Mouse (Mus musculus): Measurements from ENCODE around the gene Vwa5b1. TPM values are rescaled to one million over a fixed set of nuclear protein-coding genes. Genes with fewer than 3 reads are reported as not detected.

Gene Vwa5b1
- total RNA-seq (2017): not detected in 2 replicates

DNA sequence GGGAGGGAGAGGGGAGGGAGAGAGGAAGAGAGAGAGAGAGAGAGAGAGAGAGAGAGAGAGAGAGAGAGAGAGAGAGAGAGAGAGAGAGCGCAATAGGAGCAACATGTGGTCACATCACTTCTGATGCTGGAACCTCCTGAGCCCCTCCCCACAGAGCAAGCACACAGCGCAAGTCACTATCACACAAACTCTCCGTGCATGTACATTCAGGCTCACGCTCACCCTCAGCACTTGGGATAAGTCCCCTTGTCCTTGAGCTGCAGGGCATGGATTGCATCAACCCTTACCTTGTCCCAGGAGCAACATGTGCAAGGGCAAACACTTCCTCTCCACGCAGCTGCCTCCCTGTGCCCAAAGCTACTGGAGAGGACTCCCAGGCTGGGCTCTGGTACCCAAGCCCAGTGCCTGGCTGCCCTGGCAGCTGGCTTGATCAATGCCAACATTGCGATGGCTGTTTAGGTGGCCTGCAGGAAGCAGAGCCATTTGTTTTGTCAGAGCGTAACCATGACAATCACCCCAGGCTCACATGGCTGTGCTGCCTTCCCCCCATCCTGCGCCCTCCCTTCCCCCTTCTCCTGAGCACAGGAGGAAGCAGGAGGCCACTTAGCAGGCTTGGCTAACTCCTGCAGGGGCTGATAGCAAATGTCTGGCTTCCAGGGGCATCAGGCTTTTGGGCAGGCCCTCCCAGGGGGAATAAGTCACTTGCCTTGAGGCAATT, at the start of gene Vwa5b1:
Vwa5b1 (minus strand) TSS at position 457 of the 718 bp plus-strand sequence.
- ATAC-seq (replicated peaks; ENCODE audit: low read depth, poor library complexity, severe bottlenecking): no peak

DNA sequence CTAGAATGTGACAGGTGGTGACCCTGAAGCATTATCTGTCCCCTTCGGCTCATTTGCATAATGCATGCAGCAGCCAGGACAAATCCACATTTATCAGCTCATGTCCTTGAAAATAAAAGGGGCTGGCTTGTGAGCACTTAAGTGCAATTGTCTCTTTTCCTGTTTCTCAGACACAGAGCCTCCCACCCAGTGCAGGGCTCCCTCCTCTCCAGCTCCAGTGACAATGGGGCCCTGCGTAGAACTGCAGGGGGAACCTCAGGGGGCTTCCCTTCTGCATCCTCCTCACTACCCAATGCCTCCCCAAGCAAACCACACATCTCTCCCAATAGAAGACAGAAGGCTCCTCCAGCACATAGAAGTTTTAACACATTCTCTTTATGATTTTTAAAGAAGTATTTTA, 47.1 kb upstream of the Vwa5b1 start:
- no peak for ATAC-seq (replicated peaks; ENCODE audit: low read depth, poor library complexity, severe bottlenecking)

DNA sequence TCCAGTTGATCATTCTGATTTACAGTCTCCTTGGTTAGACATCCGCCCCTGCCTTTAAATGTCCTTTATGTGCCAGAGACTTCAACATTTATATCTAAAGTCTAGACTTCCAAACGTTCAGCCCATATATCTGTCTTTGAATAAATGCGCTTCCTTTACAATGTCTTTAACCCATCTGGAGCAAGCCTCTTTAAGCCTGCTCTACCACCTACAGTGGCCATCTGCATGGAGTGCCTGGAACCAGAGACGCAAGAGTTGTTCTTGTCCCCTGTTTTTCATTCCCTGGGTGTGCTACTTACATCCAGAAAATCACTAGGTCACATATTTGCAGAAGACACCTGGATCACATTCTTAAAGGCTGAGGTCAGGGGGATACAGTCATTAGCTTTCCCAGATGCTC, 44.4 kb upstream of the Vwa5b1 start:
- ATAC-seq (replicated peaks; ENCODE audit: low read depth, poor library complexity, severe bottlenecking): no peak

DNA sequence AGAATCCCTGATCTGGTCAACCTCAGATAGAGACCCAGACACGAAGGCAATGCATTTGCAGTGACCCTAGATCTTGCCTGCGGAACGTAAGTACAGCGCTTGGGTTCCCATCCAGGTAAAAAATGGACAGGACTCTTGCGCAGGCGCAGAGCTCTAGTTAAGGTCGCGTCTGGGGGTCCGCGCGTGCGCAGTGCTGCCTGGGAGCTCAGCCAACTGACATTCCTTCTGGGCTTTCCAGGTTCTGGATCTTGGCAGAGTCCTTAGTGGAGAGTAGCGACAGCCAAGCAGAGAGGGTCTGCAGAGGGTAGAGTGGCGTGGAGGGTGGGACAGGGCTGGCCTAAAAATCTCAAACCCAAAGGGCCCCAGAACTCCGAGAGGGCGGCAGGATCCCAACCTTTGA, 41.9 kb upstream of the Vwa5b1 start:
- ATAC-seq (replicated peaks; ENCODE audit: low read depth, poor library complexity, severe bottlenecking): no peak

DNA sequence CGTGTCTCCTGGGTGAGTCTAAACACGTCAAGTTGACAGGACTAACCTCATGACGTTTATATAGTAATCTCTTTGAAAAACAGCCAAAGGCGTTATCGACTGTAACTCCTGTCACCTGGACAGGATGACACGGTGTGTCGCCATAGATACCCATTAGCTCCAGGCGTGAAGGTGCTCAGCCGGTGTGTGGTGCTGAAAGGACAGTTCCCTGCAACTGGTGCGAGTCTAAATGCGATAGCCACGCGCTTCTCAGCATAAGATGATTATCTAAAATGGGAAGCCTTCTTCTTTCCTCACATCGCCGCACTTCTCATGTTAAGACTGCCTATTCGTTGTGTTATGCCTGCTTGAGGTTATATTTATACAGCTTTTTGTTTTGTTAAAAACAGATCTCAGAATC, 40.8 kb upstream of the Vwa5b1 start:
- no peak for ATAC-seq (replicated peaks; ENCODE audit: low read depth, poor library complexity, severe bottlenecking)

DNA sequence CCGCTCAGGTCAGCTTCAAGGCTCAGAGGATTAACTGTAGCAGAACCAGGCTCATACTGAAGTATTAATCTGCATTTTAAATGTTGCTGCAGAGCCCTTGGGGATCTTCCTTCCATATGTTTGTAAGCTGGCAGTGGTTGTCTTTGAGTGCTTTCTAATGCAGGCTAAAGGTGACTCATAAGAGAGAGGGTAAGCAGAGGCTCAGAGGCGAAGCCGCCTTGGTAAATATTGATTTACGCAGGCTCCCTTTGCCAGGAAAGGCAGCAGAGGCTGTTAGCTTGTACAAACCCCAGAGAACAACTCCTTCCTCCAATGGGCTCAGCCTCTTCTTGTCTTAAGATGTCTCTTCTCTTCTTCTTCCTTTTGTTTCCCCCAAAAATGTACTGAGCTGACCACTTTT, 36.5 kb upstream of the Vwa5b1 start:
- ATAC-seq (replicated peaks; ENCODE audit: low read depth, poor library complexity, severe bottlenecking): no peak

DNA sequence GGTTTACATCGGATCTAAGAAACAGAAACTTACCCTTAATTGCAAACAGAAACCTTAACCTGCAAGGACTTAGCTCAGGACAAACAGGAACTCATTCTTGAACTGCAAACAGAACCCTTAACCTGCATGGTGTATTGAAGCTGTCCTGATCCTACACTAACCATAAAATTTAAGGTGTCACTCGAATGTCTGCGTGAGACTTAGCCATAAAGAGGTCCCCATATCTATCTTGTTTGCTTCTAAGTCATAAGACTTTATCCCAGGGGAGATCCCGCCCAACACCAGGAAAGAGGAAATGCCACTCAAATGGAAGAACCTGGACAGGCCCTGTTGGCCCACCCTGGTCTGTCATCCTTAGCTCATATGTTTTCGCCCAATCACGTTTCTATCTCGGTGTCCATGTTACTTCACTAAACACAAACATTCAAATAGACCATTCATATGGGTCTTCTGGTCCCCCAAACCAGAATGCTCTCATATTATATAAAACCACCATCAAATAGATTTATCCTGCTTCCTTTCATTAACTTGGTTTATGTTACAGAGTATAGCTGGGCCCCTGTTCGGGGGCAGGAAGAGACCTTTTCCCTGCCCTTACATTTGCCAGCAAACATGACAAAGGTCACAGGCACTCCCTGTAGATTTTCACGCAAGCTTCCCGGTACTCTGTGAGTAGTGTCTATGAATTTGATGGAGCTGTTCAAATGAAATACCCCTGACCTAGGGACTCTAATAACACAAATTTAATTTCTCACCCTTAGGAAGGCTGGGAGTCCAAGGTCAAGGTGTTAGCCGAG, 34.6 kb upstream of the Vwa5b1 start:
- ATAC-seq (replicated peaks; ENCODE audit: low read depth, poor library complexity, severe bottlenecking): no peak

DNA sequence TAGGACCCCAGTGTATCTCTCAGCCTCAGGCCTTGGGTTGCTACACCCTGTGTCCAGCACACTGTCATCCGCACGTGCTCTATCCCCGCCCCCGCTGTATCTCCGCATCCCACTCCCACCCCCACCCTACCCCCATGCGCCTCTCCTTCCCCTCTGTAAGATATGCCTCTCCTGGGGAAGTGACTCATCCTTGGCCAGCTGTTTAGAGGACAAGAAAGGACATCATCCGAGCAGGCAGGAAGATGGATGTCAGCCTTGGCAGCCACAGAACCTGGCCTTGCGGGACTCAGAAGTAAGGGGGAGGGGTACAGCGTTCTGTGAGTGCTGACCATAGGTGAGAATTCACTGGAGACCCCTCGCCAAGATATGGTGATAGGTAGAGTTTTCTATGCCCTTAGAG, 30.8 kb upstream of the Vwa5b1 start:
- ATAC-seq (replicated peaks; ENCODE audit: low read depth, poor library complexity, severe bottlenecking): no peak

DNA sequence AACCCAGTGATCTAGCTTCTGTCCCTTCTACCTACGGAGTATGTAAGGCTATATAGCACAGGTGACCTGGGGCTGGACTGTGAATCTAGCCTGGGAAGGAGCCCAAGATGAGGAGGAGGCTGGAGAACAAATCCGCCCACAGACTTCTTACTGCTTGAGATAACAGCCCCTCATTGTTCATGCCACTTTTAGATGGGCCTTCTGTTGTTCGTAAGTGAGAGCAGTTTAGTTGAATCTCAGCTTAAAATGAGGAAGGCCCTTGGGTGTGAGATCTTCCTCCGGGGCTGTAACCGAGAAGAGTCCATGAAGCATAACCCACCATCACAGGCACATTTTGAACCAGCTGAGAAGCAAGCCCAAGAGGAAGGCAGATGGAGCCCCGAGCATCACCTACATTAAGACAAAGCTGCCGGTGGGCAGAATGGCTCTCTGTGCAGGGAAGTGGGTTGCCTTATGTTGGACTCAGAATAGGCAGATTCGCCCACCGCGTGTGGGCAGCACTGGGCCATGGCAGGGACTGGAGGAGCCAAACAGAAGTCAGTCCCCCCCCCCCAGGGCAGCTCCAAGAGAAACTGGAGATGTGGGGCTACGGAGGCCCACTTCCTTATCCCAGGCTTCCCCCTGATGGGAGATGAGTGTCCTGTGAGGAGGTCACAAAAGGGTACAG, 24.4 kb upstream of the Vwa5b1 start:
- ATAC-seq (replicated peaks; ENCODE audit: low read depth, poor library complexity, severe bottlenecking): no peak

DNA sequence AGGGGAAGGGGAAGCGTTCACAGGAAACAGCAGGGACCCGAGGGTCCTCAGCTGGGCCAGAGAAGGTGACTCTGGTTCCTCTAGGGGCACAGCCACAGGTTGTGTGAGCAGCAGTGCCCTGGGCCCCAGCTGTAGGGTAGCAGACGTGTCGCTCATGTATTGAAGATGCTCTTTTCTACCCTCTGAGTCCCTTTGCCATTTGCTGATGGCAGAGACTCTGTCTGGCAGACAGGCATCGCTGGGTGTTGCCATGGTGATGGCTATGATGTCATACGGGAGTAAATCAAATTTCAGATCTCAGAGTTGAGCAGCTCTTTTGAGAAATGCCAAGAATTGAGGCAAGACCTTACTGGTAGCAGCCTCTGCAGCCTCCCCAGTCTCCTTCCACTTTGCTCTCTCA, 17.4 kb upstream of the Vwa5b1 start:
- ATAC-seq (replicated peaks; ENCODE audit: low read depth, poor library complexity, severe bottlenecking): no peak

DNA sequence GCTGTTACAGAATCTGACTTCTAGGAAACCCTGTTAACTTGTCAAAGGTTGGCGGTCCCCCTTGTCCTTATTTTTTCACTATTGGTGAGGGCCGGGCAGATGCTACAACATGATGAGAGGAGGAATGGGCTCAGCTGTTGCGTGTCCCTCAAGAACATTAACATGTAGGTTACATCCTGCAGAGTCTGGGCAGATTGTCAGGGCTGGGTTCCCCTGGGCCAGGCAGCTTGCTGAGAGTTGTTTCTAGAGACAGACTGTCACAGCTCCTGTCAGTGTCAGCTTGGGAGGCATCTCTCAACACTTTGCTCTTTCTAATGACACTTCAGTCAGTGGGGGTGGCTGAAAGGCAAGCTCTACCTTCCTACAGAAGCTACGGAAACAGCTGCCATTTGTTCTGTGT, 16.2 kb upstream of the Vwa5b1 start:
- ATAC-seq (replicated peaks; ENCODE audit: low read depth, poor library complexity, severe bottlenecking): no peak

DNA sequence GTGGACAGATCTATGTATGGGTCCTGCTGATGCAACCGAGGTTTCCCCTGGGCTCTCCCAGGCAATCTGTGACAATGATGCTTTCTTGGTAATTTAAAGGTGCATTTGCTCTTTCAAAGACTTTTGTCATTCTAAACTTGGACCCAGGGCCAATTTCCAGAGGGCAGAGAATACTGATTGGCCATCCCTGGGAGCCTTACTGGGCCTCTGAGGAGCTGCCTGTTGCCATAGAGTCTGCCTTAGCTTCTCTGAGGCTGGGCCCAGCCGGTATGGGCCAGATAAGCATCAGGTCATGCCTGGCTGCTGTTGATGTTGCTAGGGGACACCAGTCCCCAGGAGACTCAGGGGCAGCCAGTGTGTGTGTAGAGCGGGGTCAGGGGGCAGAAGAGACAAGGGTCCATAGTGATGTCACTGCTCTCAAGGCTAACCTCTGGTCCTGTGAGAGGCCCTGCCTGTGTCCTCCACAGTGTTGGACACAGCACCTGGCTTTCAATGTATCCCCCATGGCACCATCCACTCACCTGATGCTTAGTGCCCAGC, 12.5 kb upstream of the Vwa5b1 start:
- no peak for ATAC-seq (replicated peaks; ENCODE audit: low read depth, poor library complexity, severe bottlenecking)

DNA sequence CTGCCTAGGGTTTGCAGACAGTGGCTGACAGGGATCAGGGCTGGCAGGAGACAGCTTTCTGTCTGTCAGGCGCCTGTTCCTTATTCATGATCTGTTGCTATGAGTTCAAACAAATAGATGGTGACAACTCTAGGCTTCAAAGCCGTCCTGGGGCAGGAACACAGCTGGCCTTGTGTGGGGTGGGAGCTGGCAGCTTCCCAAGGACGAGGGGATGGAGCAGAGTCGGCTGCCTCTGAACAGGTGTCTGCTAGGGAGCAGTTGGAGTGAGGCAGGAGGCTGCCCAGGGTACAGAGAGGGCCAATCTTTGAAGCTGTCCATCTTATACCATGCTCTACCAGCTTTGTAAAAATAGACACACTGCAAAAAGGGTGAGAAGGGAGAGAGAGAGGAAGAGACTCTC, 6.6 kb upstream of the Vwa5b1 start:
- no peak for ATAC-seq (replicated peaks; ENCODE audit: low read depth, poor library complexity, severe bottlenecking)

DNA sequence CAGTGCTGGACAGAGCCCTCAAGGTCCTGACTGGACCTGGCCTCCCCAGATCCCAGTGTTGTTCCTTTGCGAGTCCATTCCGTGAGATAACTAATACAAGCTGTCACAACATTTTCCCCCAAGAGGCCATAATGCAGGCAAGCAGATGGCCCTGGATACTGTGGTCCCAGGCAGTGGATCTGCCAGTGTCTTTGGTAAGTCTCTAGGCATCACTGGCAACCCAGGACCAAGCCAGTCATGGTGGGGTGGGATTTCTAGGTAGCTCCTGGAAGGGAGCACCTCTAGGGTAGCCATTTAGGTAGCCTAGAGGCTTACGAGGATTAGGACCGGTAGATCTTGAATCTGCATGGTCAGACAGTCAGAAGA, 445 bp upstream of the Vwa5b1 start:
- no peak for ATAC-seq (replicated peaks; ENCODE audit: low read depth, poor library complexity, severe bottlenecking)

DNA sequence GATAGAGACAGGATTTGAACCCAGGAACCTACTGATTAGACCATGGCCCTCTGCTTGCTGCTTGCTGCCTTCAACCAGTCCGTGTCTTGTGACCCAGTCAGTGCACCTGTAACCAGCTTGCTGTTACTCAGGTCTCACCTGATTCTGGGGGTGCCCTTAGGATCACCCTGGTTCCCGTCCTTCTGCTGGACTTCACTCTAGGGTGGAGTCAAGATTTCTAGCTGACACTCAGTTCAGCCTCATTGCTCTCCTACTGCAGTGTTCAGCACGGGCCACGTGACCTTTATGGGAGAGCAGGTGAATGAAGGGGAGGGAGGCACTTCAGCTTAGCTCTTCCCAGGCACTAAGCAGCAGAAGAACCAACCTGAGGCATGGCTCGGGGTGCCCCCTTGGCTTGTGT, 7.4 kb downstream of the Vwa5b1 start:
- ATAC-seq (replicated peaks; ENCODE audit: low read depth, poor library complexity, severe bottlenecking): no peak

DNA sequence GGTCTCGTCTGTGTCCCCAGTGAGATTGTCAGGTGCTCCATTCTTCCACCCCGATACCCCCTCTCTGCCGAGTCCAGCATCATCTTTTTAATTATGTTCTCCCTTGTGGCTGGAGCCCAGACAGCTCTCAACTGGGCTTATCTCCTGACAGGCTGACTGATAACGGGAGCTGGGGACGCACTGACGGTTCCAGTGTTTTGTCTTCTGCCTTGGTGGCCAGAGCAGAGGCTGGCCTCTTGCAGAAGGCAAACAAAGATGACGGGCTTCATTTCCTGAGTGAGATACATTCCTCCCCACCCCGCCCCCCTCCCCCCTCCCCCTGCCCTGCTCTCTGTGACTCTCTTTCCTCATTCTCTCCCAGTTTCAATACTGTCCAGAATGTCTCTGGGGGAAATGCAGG, 21.2 kb downstream of the Vwa5b1 start:
- ATAC-seq (replicated peaks; ENCODE audit: low read depth, poor library complexity, severe bottlenecking): no peak

DNA sequence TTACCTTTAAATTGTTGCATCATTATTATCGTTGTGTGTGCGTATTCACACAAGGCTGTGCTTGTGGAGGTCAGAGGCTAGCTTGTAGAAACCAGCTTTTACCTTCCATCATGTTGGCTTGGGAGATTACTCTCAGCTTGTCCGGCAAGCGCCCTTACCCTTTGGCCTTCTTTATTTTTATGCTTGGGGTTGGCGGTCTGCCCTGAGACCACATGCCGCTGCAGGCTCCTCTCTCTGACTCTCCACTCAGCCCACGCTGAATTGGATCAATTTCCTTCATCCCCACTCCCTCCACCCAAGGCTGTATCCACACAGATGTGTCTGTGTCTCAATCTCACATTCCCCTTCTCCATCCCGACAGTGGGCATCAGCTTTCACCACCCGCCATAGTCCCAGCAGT, 33.8 kb downstream of the Vwa5b1 start:
- no peak for ATAC-seq (replicated peaks; ENCODE audit: low read depth, poor library complexity, severe bottlenecking)

DNA sequence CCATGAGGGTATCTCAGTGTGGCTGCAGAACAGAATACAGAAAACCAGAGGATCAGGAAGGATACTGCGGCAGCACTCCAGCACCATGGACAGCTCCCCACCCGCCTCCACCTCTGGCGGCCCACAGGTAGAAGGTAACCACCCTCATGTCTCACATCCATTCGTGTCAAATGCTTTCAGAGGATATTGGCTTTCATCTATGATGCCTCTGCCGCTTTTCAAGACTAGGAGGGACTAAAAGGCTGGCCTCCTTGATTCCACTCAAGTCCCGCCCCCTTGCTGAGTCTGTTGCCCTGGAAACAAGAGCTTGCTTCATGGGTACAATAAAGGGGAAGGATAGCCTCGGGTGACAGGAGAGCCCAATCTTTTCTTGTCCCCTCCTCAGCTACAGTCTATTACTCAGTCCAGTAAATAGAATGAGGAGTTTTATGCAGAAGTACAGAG, 37.8 kb downstream of the Vwa5b1 start:
- peak; percentile 50; the same call in 1 of the 2 replicates for ATAC-seq (replicated peaks; ENCODE audit: low read depth, poor library complexity, severe bottlenecking)

DNA sequence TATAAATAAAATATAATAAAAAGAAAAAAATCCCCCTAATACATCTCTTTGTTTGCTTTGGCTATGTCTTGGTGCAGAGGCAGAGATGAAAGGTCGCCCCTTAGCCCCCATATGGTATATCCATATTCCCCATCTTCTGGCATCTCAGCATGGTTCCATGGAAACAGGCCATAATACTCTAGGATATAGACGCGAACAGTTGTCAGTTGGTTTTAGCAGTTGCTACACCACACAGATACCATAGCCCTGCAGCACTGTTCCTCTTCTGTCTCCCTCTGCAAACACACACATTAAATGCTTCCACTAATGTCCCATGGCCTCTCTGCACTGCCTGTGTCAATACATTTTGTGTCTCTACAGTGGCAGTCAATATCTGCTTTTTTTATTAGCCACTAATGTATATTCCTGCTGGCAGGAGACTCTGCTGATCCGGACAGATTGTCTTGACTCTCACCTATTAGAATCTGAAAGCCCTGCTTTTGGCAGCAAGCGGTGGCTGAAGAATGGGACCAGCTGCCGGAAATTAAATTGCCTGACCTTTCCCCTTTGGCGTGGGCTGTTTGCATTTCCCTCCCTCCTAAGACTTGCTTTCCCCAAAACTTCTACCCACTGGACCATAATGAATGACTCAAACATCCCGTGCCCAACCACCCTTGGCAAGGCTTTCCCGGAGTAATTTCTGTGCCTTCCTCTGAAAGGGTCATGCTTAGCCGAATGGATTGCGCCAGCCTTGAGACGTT, 39.1 kb downstream of the Vwa5b1 start:
- ATAC-seq (replicated peaks; ENCODE audit: low read depth, poor library complexity, severe bottlenecking): no peak

DNA sequence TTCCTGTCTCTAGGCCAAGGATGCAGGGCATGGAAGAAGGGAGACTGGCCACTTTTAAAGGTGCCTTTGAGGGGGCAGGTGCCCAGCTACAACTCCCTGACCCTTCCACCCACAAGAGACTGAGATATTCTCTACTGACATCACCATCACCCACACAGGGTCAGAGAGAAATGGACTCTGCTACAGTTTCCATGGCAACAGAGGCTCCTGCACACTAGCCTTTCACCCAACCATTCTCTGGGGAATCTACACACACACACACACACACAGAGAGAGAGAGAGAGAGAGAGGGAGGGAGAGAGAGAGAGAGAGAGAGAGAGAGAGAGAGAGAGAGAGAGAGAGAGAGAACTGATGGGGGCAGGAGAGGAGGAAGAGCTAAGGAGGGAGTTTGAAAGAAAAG, 50.7 kb downstream of the Vwa5b1 start:
- no peak for ATAC-seq (replicated peaks; ENCODE audit: low read depth, poor library complexity, severe bottlenecking)
